Mouse (Mus musculus): ENCODE measurements at regions not wholly inside any gene's neighbourhood (a gene's known extent, or its start where the extent isn't known, plus 50 kb on each side); places are given as distances from the start of the nearest gene placed in this dataset.

DNA sequence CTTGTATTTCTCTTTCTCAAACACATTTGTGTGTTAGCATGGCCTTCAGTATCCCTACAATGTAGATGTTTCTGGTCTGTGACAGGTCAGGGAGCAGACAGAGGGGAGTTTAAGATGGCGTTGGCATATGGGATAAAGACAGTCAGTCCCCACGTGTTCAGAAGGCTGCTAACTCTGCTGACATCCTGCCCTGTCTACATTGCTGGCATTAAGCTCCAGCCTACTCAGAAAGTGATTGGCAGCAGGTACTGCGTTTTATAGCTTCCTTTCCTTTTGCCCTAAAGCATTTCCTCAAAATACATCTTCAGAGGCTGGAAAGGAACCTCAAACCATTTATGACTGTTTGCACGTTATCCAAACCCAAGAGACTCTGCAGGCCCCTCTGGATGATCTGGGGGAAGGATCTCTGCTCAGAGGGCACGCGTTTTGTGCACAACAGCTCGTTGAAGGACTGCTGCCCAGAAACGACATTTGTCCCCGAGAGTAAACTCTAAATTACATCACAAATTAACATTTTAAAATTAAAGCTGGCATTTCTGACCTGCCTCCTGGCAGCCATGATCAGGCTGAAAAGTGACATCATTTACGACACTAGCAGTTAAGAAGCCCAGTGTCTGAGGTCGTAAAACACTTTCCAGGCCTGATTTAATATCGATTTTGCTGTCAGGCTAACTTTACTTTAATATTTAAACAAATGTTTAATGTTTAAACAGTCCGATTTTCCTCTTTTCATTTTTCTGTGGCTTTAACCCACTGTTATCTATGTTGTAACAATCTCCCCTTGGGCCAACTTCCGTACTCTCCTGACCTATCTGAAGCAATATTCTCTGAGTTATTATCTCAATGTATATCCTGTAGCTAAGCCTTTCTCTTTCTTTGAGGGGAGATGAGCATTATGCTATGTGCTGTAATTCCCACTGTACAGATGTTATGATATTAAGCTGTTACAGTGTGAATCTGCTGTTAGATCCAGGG lies 76.8 kb upstream of the Npvf start:
- dilution Hi-C loops (cut with MboI; ENCODE audit: extremely low pct_ligation_motif_present, extremely low pct_unique_long_range_greater_than_20kb, low sequenced_read_pairs): no loop called here

GRCm38 (mm10) chr6:50734701-50735100 lies 80.5 kb upstream of the Npvf start:
- H3K4me2 ChIP-seq (ENCODE audit: insufficient read depth, low read depth, poor library complexity, severe bottlenecking): no peak overlapping the region
- no peak overlapping the region for H3K27ac ChIP-seq (ENCODE audit: insufficient read depth, low read depth)
- in situ Hi-C loops (cut with MboI; ENCODE audit: low pct_ligation_motif_present, low pct_unique_long_range_greater_than_20kb, low sequenced_read_pairs): no loop called here

More for the DNA sequence above, 76.8 kb upstream of the Npvf start:
- Histone ChIP-seq H3K4me2 (ENCODE audit: insufficient read depth, low read depth, poor library complexity, severe bottlenecking) (no peak overlapping the region), H3K27ac (ENCODE audit: insufficient read depth, low read depth) (no peak overlapping the region), H3K9me3 (replicated peaks; ENCODE audit: low read length) (no peaks in the 10 kb centered on the region), H3K9ac (ENCODE audit: insufficient read depth, low read depth) (no peak overlapping the region), H3K36me3 (replicated peaks in 1 of 2; ENCODE audit: control insufficient read depth in 1 of 2, insufficient read depth in 1 of 2, low read length in 1 of 2) (no peaks in the 10 kb centered on the region), H3K4me3 (replicated peaks in 1 of 3; ENCODE audit: low read depth in 2 of 3, low read length in 2 of 3, poor library complexity in 1 of 3) (no peak overlapping the region), H3K4me1 (ENCODE audit: control insufficient read depth in 1 of 2, insufficient read depth in 2 of 2) (no peaks in the 10 kb centered on the region), H3K27me3 (replicated peaks) (no peaks in the 10 kb centered on the region), H3K79me2 (replicated peaks; ENCODE audit: control insufficient read depth, extremely low read depth, insufficient read depth, poor library complexity, severe bottlenecking) (no peaks in the 10 kb centered on the region)
- TF ChIP-seq POLR2A (IDR thresholded peaks at IDR 0.05; ENCODE audit: low read depth, low read length): no peak
- TF ChIP-seq ETS1 (conservative IDR thresholded peaks at IDR 0.05; ENCODE audit: low read depth, low read length): no peak
- no peak for TF ChIP-seq PAX5 (IDR thresholded peaks at IDR 0.05; ENCODE audit: low read length)
- no peak for TF ChIP-seq ZC3H11A (IDR thresholded peaks at IDR 0.05; ENCODE audit: low read depth, low read length)
- no peak for TF ChIP-seq SIN3A (IDR thresholded peaks at IDR 0.05; ENCODE audit: low read length)
- no peak for TF ChIP-seq SMC3 (IDR thresholded peaks at IDR 0.05; ENCODE audit: low read depth, low read length)
- TF ChIP-seq CTCF (conservative IDR thresholded peaks at IDR 0.05 in 1 of 2, IDR thresholded peaks at IDR 0.05 in 1 of 2; ENCODE audit: low read depth in 2 of 2, low read length in 2 of 2): no peak
- no peak for TF ChIP-seq MYC (IDR thresholded peaks at IDR 0.05; ENCODE audit: low read depth, low read length)
- no peak for TF ChIP-seq CHD1 (IDR thresholded peaks at IDR 0.05; ENCODE audit: low read depth, low read length)
- TF ChIP-seq POLR2AphosphoS2 (IDR thresholded peaks at IDR 0.05; ENCODE audit: low read depth, low read length): no peak
- DNase-seq (ENCODE audit: extremely low read depth): no peak
- in situ Hi-C loops (cut with MboI; ENCODE audit: low pct_ligation_motif_present, low pct_unique_long_range_greater_than_20kb, low sequenced_read_pairs): no loop called here

DNA sequence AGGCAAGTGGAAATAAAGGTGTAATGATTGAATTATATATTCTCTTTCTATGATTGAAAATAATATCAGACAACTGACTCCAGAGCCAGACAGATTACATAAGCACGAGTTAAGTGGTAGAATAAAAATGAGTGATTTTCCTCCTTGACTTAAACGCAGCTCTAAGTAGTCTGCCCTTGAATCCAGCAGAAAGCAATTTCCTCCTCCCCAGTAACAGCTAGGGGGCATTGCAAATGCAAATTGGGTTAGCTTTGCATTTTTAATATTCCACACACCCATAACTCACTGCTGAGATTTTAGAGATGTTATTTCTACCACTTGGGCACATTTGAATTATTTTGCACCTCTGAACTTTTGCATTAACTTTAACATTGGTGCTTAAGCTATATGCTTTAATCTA lies 81.6 kb upstream of the Npvf start:
- dilution Hi-C loops (cut with MboI; ENCODE audit: extremely low pct_ligation_motif_present, extremely low pct_unique_long_range_greater_than_20kb, low sequenced_read_pairs): no loop called here
- TF ChIP-seq ZKSCAN1 (IDR thresholded peaks at IDR 0.05; ENCODE audit: borderline replicate concordance, low read depth, low read length): no peak
- TF ChIP-seq RAD21 (IDR thresholded peaks at IDR 0.05; ENCODE audit: low read depth, low read length): no peak
- no peak for TF ChIP-seq USF2 (conservative IDR thresholded peaks at IDR 0.05; ENCODE audit: low read depth, low read length)
- TF ChIP-seq ETS1 (conservative IDR thresholded peaks at IDR 0.05; ENCODE audit: low read depth, low read length): no peak
- TF ChIP-seq POLR2AphosphoS2 (IDR thresholded peaks at IDR 0.05; ENCODE audit: low read depth, low read length): no peak
- TF ChIP-seq BHLHE40 (IDR thresholded peaks at IDR 0.05; ENCODE audit: low read depth, low read length): no peak
- no peak for TF ChIP-seq MAX (IDR thresholded peaks at IDR 0.05; ENCODE audit: low read length)
- TF ChIP-seq HCFC1 (IDR thresholded peaks at IDR 0.05; ENCODE audit: low read depth, low read length): no peak
- TF ChIP-seq NELFE (IDR thresholded peaks at IDR 0.05; ENCODE audit: low read depth, low read length): no peak
- no peak for TF ChIP-seq TBP (conservative IDR thresholded peaks at IDR 0.05; ENCODE audit: low read depth, low read length)
- no peak for TF ChIP-seq CHD1 (IDR thresholded peaks at IDR 0.05; ENCODE audit: low read depth, low read length)
- no peak for TF ChIP-seq GABPA (IDR thresholded peaks at IDR 0.05; ENCODE audit: insufficient replicate concordance, low read depth, low read length)
- TF ChIP-seq SIN3A (IDR thresholded peaks at IDR 0.05; ENCODE audit: low read length): no peak
- no peak for TF ChIP-seq RCOR1 (conservative IDR thresholded peaks at IDR 0.05; ENCODE audit: low read depth, low read length)
- no peak for TF ChIP-seq E2F4 (IDR thresholded peaks at IDR 0.05; ENCODE audit: insufficient replicate concordance, low read depth, low read length)
- TF ChIP-seq MYC (IDR thresholded peaks at IDR 0.05; ENCODE audit: low read depth, low read length): no peak
- TF ChIP-seq MAZ (IDR thresholded peaks at IDR 0.05; ENCODE audit: low read depth, low read length): no peak

More at GRCm38 (mm10) chr6:50734701-50735100, 80.5 kb upstream of the Npvf start:
- H3K9ac ChIP-seq (ENCODE audit: insufficient read depth, low read depth): no peak overlapping the region
- H3K4me3 ChIP-seq (replicated peaks in 1 of 3; ENCODE audit: low read depth in 2 of 3, low read length in 2 of 3, poor library complexity in 1 of 3): no peak overlapping the region
- no peaks in the 10 kb centered on the region for H3K27me3 ChIP-seq (replicated peaks)
- H3K9me3 ChIP-seq (replicated peaks; ENCODE audit: low read length): no peaks in the 10 kb centered on the region
- DNase-seq (ENCODE audit: extremely low read depth): no peak
- no peak for TF ChIP-seq BHLHE40 (IDR thresholded peaks at IDR 0.05; ENCODE audit: low read depth, low read length)
- TF ChIP-seq HCFC1 (IDR thresholded peaks at IDR 0.05; ENCODE audit: low read depth, low read length): no peak
- no peak for TF ChIP-seq MEF2A (IDR thresholded peaks at IDR 0.05; ENCODE audit: borderline replicate concordance, low read depth, low read length)
- no peak for TF ChIP-seq ZKSCAN1 (IDR thresholded peaks at IDR 0.05; ENCODE audit: borderline replicate concordance, low read depth, low read length)
- TF ChIP-seq RCOR1 (conservative IDR thresholded peaks at IDR 0.05; ENCODE audit: low read depth, low read length): no peak
- TF ChIP-seq USF2 (conservative IDR thresholded peaks at IDR 0.05; ENCODE audit: low read depth, low read length): no peak
- TF ChIP-seq ZNF384 (IDR thresholded peaks at IDR 0.05; ENCODE audit: low read depth, low read length): no peak
- no peaks in the 10 kb centered on the region for H3K36me3 ChIP-seq (replicated peaks in 1 of 2; ENCODE audit: control insufficient read depth in 1 of 2, insufficient read depth in 1 of 2, low read length in 1 of 2)
- H3K4me1 ChIP-seq (ENCODE audit: control insufficient read depth in 1 of 2, insufficient read depth in 2 of 2): no peaks in the 10 kb centered on the region
- dilution Hi-C loops (cut with MboI; ENCODE audit: extremely low pct_ligation_motif_present, extremely low pct_unique_long_range_greater_than_20kb, low sequenced_read_pairs): no loop called here
- H3K79me2 ChIP-seq (replicated peaks; ENCODE audit: control insufficient read depth, extremely low read depth, insufficient read depth, poor library complexity, severe bottlenecking): no peaks in the 10 kb centered on the region

More for the DNA sequence above, 81.6 kb upstream of the Npvf start:
- no peaks in the 10 kb centered on the region for H3K4me1 ChIP-seq (ENCODE audit: control insufficient read depth in 1 of 2, insufficient read depth in 2 of 2)
- H3K4me2 ChIP-seq (ENCODE audit: insufficient read depth, low read depth, poor library complexity, severe bottlenecking): no peak overlapping the region
- H3K36me3 ChIP-seq (replicated peaks in 1 of 2; ENCODE audit: control insufficient read depth in 1 of 2, insufficient read depth in 1 of 2, low read length in 1 of 2): no peaks in the 10 kb centered on the region
- no peak overlapping the region for H3K27ac ChIP-seq (ENCODE audit: insufficient read depth, low read depth)
- DNase-seq (ENCODE audit: extremely low read depth): no peak
- H3K79me2 ChIP-seq (replicated peaks; ENCODE audit: control insufficient read depth, extremely low read depth, insufficient read depth, poor library complexity, severe bottlenecking): no peaks in the 10 kb centered on the region
- in situ Hi-C loops (cut with MboI; ENCODE audit: low pct_ligation_motif_present, low pct_unique_long_range_greater_than_20kb, low sequenced_read_pairs): no loop called here
- no peaks in the 10 kb centered on the region for H3K9me3 ChIP-seq (replicated peaks; ENCODE audit: low read length)
- no peak overlapping the region for H3K9ac ChIP-seq (ENCODE audit: insufficient read depth, low read depth)
- no peaks in the 10 kb centered on the region for H3K27me3 ChIP-seq (replicated peaks)
- no peak overlapping the region for H3K4me3 ChIP-seq (replicated peaks in 1 of 3; ENCODE audit: low read depth in 2 of 3, low read length in 2 of 3, poor library complexity in 1 of 3)
